Mouse (Mus musculus): ENCODE measurements around the gene Glis3. TPM values are rescaled to one million over a fixed set of nuclear protein-coding genes. Genes with fewer than 3 reads are reported as not detected.

Gene Glis3
- total RNA-seq, 2 experiments from 2014 or later = 4.6 to 5.0 TPM

GRCm38 (mm10) chr19:28616487-28616886, 63.4 kb downstream of the Glis3 start:
- intact Hi-C loops (cut with DNase I) = no loop called here
- DNase-seq (ENCODE audit: low spot score in 2 of 2) = no peak

- intact Hi-C loops (cut with DNase I) = no loop called here
- DNase-seq (ENCODE audit: low spot score in 2 of 2) = no peak
Measured at GRCm38 (mm10) chr19:28612249-28612648, 67.6 kb downstream of the Glis3 start.

DNA sequence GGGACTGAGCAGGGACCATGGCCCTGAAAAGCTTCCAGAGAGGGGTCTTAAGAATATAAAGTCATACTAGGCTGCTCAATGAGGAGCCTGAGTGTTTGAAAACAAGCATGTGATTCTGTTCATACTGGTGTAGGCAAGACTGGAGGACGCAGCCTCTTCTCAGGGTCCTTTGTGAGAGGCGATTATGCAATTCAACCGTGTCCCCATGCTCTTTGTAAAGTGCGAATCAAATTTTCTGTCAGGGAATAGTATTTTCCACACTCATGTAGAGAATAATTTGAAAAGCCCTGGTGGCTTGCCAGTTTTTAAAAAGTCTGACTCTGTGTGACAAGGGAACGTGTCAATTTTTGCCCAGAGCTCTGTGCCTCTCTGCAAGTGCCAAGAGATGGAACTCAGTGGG, 71.1 kb downstream of the Glis3 start:
- intact Hi-C loops (cut with DNase I) = no loop called here
- no peak for DNase-seq (ENCODE audit: low spot score in 2 of 2)

GRCm38 (mm10) chr19:28608277-28608676, 71.6 kb downstream of the Glis3 start:
- intact Hi-C loops (cut with DNase I) = no loop called here
- peak in 1 of 2 experiments; percentile 19 for DNase-seq (ENCODE audit: low spot score in 2 of 2)

- intact Hi-C loops (cut with DNase I) = no loop called here
- no peak for DNase-seq (ENCODE audit: low spot score in 2 of 2)
Measured at GRCm38 (mm10) chr19:28600866-28601265, 79.0 kb downstream of the Glis3 start.

GRCm38 (mm10) chr19:28594215-28594614, 85.7 kb downstream of the Glis3 start:
- intact Hi-C loops (cut with DNase I) = no loop called here
- no peak for DNase-seq (ENCODE audit: low spot score in 2 of 2)

DNA sequence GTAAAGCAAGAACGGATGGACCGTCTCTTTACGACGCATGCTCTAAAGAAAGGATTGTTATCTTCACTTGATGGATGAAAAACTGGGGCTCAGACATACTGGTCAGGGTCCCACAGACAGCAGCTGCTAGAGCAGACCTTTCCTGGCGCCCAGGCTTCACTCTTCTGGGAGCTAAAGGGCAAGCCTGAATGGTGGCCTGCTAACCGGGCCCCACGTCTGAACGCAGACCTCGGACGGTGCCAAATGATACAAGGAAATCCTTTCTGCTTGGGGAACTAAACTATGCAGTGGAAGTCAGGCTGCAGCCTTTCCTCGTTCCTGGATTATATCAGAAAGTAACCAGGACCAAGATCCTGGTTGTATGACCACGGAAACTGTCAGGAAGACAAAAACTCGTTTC, 86.9 kb downstream of the Glis3 start:
- intact Hi-C loops (cut with DNase I) = no loop called here
- no peak for DNase-seq (ENCODE audit: low spot score in 2 of 2)

GRCm38 (mm10) chr19:28591736-28592477, 88.0 kb downstream of the Glis3 start:
- no peak for DNase-seq (ENCODE audit: low spot score in 2 of 2)
- intact Hi-C loops (cut with DNase I) = no loop called here

DNA sequence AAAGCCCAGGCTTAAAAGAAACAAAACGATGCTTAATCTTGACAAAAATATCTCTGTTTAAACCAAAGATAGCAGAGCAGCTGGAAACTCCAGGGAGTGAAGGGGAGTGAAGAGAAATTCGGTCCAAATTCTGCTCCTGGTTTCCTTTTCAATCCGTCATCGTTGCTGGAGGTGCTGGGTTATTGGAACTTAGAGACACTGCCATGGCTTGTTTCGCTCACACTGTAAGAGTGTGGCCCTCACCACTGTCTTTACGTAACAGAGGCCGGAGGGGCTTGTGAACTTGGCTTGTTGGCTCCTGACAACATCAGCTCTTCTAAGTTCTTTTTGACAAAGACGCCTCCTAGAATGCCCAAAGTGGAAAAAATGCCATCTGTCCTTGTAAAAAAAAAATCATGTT, 99.4 kb downstream of the Glis3 start:
- intact Hi-C loops (cut with DNase I) = no loop called here
- DNase-seq (ENCODE audit: low spot score in 2 of 2) = peak; percentile 33 to 46

GRCm38 (mm10) chr19:28579724-28580375, 100.0 kb downstream of the Glis3 start:
- intact Hi-C loops (cut with DNase I) = no loop called here
- DNase-seq (ENCODE audit: low spot score in 2 of 2) = no peak

DNA sequence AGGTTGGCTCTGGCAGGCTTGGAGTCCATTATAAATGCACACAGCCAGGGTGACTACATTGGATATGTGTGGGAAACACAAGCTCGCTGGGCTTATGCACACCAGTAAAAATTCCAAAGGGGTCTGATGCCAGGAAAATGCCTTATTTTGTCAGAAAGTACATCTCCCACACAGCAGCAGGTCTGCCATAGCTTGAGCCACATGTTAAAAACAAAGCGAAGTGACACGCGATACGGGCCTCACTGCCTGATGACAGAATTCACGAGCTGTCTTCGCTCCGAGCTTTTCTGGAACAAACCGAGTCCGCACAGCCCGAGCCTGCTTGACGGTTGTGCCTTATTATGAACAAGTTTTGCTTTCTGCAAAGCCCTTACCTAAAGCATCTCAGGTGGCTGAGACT, 102.9 kb downstream of the Glis3 start:
- intact Hi-C loops (cut with DNase I) = no loop called here
- DNase-seq (ENCODE audit: low spot score in 2 of 2) = peak in 1 of 2 experiments; percentile 37

- no peak for DNase-seq (ENCODE audit: low spot score in 2 of 2)
- intact Hi-C loops (cut with DNase I) = no loop called here
Measured at GRCm38 (mm10) chr19:28576619-28577018, 103.3 kb downstream of the Glis3 start.

- DNase-seq (ENCODE audit: low spot score in 2 of 2) = peak in 1 of 2 experiments; percentile 17
- intact Hi-C loops (cut with DNase I) = no loop called here
Measured at GRCm38 (mm10) chr19:28573641-28574040, 106.2 kb downstream of the Glis3 start.

- intact Hi-C loops (cut with DNase I) = no loop called here
- DNase-seq (ENCODE audit: low spot score in 2 of 2) = no peak
Measured at GRCm38 (mm10) chr19:28569856-28570255, 110.0 kb downstream of the Glis3 start.

- intact Hi-C loops (cut with DNase I) = no loop called here
- DNase-seq (ENCODE audit: low spot score in 2 of 2) = no peak
Measured at GRCm38 (mm10) chr19:28567100-28567499, 112.8 kb downstream of the Glis3 start.

DNA sequence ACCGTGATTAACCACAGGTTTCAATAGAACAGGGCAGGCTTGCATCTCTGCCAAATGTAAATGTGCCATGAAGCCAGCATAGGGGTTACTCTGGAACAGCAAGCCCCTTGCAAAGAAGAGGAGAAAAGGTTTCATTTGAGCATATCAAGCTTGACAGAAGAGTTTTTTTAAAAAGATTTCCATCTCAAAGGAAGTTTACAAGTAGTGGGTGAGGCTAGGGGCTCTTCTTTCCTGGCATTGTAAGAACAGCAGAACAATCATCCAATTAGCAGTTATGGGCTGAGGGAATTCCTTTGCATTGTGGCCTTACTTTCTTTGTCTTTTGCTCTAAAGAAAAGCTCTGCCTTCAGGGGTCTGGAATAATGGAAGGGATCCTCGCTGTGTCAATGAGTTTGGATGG, 113.3 kb downstream of the Glis3 start:
- DNase-seq (ENCODE audit: low spot score in 2 of 2) = no peak
- intact Hi-C loops (cut with DNase I) = no loop called here

GRCm38 (mm10) chr19:28561697-28562002, 118.2 kb downstream of the Glis3 start:
- intact Hi-C loops (cut with DNase I) = no loop called here
- no peak for DNase-seq (ENCODE audit: low spot score in 2 of 2)

GRCm38 (mm10) chr19:28560801-28561696, 118.8 kb downstream of the Glis3 start:
- DNase-seq (ENCODE audit: low spot score in 2 of 2) = no peak
- intact Hi-C loops (cut with DNase I) = no loop called here

GRCm38 (mm10) chr19:28559836-28560235, 120.0 kb downstream of the Glis3 start:
- no peak for DNase-seq (ENCODE audit: low spot score in 2 of 2)
- intact Hi-C loops (cut with DNase I) = no loop called here

GRCm38 (mm10) chr19:28559400-28559799, 120.5 kb downstream of the Glis3 start:
- no peak for DNase-seq (ENCODE audit: low spot score in 2 of 2)
- intact Hi-C loops (cut with DNase I) = no loop called here

Measured in left cerebral cortex, postnatal 14 days (tissue).